Mouse (Mus musculus): ENCODE results near the gene Sult4a1. TPM values are rescaled to one million over a fixed set of nuclear protein-coding genes. Genes with fewer than 3 reads are reported as not detected.
A peak's percentile ranks its signal among the peaks of the same experiment; 100 is the strongest.

Gene Sult4a1
- polyA plus RNA-seq, 1 experiment from 2014 or later: 1.1 TPM

DNA sequence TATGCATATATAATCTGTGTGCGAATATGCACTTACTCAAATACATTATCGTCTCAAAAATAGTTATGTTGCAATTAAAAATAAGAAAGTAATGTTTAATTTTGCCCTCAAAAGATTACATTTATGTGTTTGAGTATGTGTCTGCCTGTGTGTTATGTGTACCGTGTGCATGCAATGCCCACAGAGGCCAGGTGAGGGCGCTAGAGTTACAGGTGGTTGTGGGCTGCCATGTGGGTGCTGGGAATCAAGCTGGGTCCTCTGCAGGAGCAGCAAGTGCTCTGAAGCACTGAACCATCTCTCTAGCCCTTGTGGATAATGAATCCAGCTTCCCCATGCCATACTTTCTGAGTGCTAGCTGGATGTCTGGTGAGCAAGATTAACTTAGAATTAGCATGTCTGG, 39.9 kb downstream of the Sult4a1 start:
- no peak overlapping the region for H3K9ac ChIP-seq
- no peaks in the 10 kb centered on the region for H3K36me3 ChIP-seq
- H3K27ac ChIP-seq: no peak overlapping the region
- H3K9me3 ChIP-seq: peaks cover 3% of the 10 kb centered on the region; the same call in 1 of the 2 replicates
- H3K27me3 ChIP-seq: peaks cover 59% of the 10 kb centered on the region
- 69% methylated on average over 4 of the region's 4 CpGs for WGBS
- H3K4me1 ChIP-seq: no peaks in the 10 kb centered on the region
- ATAC-seq (ENCODE audit: borderline replicate concordance, extremely low read depth, low FRiP score, low TSS enrichment): no peak
- H3K4me3 ChIP-seq: no peak overlapping the region
- H3K4me2 ChIP-seq: no peak overlapping the region

DNA sequence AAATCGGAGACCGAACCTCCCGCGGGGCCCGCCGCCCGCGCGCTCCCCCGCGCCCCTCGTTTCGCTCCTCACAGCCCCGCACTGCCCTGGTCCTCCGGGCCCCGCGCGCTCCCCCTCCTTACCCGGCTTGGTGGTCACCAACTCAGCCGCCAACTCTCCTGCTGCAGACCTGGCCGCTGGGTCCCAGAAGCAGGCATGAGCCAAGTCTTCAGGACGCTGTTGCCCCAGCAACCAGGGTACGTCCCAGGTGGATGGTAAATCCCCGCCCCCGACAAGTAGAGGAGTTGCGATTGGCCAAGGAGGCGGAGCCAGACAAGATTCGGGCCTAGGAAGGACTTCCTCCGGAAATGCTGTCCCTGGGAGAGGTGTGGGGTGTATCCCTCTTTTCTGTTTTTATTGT, 40.4 kb downstream of the Sult4a1 start, which contains the start of gene Efcab6:
Gene Efcab6, minus strand, starts transcription at position 240 of the 400 bp plus-strand sequence.
- Histone ChIP-seq H3K4me2 (peak within 1 kb of the TSS; percentile 18), H3K9me3 (peaks cover 3% of the 10 kb centered on the region; the same call in 1 of the 2 replicates), H3K27ac (no peak within 1 kb of the TSS), H3K27me3 (peaks cover 54% of the 10 kb centered on the region), H3K9ac (no peak within 1 kb of the TSS), H3K4me1 (no peaks in the 10 kb centered on the region), H3K4me3 (peak within 1 kb of the TSS; percentile 7; the same call in 1 of the 2 replicates), H3K36me3 (no peaks in the 10 kb centered on the region)
- 0 out of 2 replicates have a peak, but pooled peaks have one; percentile 35 for ATAC-seq (ENCODE audit: borderline replicate concordance, extremely low read depth, low FRiP score, low TSS enrichment)
- 2% methylated on average over 29 of the region's 29 CpGs for WGBS

DNA sequence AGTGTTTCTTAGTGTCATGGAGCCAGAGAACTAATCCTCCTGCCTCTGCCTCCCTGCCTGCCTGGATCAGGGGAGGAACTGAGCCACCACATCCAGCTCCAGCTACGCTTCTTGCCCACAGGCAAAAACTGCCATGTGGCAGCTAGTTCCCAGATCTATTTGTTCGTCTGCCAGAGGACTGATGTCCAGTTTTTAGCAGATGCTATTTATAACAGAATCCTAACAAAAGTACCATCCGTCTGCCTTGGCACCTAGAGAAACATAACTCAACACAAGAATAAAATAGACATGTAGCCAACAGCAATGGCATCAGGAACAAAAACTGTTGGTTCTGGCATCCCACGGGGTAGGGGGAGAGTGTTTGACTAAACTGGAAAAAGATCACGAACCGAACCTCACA, 46.7 kb downstream of the Sult4a1 start:
- Histone ChIP-seq H3K27ac (no peak overlapping the region), H3K4me3 (no peak overlapping the region), H3K27me3 (peaks cover 10% of the 10 kb centered on the region), H3K9ac (no peak overlapping the region), H3K36me3 (no peaks in the 10 kb centered on the region), H3K9me3 (no peaks in the 10 kb centered on the region), H3K4me1 (no peaks in the 10 kb centered on the region), H3K4me2 (no peak overlapping the region)
- ATAC-seq (ENCODE audit: borderline replicate concordance, extremely low read depth, low FRiP score, low TSS enrichment): no peak
- 74% methylated on average over 6 of the region's 6 CpGs for WGBS

DNA sequence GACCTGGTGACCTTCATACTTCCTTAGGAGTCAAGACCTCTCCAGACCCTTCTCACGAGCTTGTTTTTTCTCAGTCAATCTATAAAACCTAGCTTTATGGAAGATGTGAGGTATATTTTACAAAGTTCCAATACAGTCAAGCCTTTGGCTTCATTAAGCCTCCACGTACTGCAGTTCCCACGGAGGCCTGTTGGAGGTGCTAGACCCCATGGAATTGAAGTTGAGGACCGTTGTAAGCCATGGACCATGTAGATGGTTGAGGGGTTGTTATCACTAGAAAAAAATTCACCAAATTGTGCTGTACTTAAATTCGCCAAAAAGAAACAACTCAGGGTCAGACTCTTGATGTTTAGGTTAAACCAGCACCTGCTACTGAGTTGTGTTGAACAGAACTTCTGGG, 49.5 kb downstream of the Sult4a1 start:
- no peak for ATAC-seq (ENCODE audit: borderline replicate concordance, extremely low read depth, low FRiP score, low TSS enrichment)
- no peak overlapping the region for H3K9ac ChIP-seq
- no peak overlapping the region for H3K4me2 ChIP-seq
- H3K4me3 ChIP-seq: no peak overlapping the region
- 62% methylated on average over 5 of the region's 5 CpGs for WGBS
- peaks cover 8% of the 10 kb centered on the region for H3K27me3 ChIP-seq
- H3K27ac ChIP-seq: no peak overlapping the region
- H3K9me3 ChIP-seq: no peaks in the 10 kb centered on the region
- no peaks in the 10 kb centered on the region for H3K36me3 ChIP-seq
- no peaks in the 10 kb centered on the region for H3K4me1 ChIP-seq

DNA sequence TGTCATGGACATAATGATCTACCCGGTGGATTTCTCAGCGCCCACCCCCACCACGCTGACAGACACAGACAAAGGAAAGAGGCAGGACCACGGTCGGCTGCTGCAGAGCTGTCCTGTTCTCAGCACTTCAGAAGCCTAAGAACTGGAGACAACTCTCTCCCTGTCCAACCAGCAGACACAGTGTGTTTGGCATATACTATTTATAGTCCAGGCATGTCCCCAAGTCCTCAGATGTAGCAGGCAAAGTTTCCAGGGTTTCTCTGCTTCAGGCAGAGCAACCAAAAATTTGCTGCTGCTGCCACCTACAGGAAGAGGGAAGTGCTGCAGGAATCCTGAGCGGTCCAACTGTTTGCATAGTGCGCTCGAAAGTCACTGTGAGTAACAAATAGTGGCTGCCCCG, 51.7 kb downstream of the Sult4a1 start:
- no peaks in the 10 kb centered on the region for H3K9me3 ChIP-seq
- no peak overlapping the region for H3K4me3 ChIP-seq
- no peak overlapping the region for H3K4me2 ChIP-seq
- no peak overlapping the region for H3K27ac ChIP-seq
- H3K4me1 ChIP-seq: no peaks in the 10 kb centered on the region
- WGBS: 30% methylated on average over 9 of the region's 9 CpGs
- peaks cover 8% of the 10 kb centered on the region for H3K27me3 ChIP-seq
- peak; percentile 62; the same call in 1 of the 2 replicates for ATAC-seq (ENCODE audit: borderline replicate concordance, extremely low read depth, low FRiP score, low TSS enrichment)
- no peak overlapping the region for H3K9ac ChIP-seq
- H3K36me3 ChIP-seq: no peaks in the 10 kb centered on the region

DNA sequence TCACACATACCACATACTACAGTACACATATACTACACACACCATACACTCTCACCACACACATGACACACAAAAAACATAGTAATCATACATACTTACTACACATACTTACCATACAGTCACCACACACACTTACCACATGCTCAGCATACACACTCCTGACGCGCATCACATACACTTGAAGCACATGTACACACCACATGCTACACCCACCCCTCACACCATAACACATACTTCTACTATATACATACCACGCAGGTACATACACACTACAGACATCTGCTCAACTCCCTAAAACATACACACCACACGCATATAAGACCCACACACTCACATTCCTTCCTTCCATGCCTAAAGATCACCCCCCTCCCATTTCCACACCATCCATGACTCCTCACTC, 52.3 kb downstream of the Sult4a1 start:
- no peak overlapping the region for H3K9ac ChIP-seq
- H3K4me2 ChIP-seq: no peak overlapping the region
- no peak for ATAC-seq (ENCODE audit: borderline replicate concordance, extremely low read depth, low FRiP score, low TSS enrichment)
- no peaks in the 10 kb centered on the region for H3K36me3 ChIP-seq
- H3K4me3 ChIP-seq: no peak overlapping the region
- no peaks in the 10 kb centered on the region for H3K9me3 ChIP-seq
- H3K27me3 ChIP-seq: peaks cover 8% of the 10 kb centered on the region
- H3K4me1 ChIP-seq: no peaks in the 10 kb centered on the region
- no peak overlapping the region for H3K27ac ChIP-seq
- WGBS: 84% methylated on average over 4 of the region's 4 CpGs

DNA sequence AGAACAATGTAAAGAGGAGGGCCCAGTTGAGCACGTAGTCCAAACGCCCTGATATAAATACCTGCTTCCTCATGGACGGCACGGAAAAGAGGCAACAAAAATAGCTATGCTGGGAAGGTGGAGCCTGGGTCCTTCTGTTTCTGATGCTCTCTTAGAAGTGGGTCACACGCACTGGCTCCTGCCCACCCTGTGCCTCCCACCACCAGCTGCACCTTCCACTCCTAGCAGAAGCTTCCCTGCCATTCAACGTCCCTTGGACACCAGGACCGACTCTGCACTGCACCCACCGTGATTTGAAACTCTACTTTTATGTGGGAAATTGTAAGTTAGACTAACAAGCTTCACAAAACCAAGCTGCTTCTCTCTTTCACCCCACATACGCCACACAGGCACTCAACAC, 53.2 kb downstream of the Sult4a1 start:
- Histone ChIP-seq H3K9me3 (no peaks in the 10 kb centered on the region), H3K27me3 (peaks cover 8% of the 10 kb centered on the region), H3K4me3 (no peak overlapping the region), H3K9ac (no peak overlapping the region), H3K4me1 (no peaks in the 10 kb centered on the region), H3K36me3 (no peaks in the 10 kb centered on the region), H3K4me2 (no peak overlapping the region), H3K27ac (no peak overlapping the region)
- 76% methylated on average over 9 of the region's 9 CpGs for WGBS
- ATAC-seq (ENCODE audit: borderline replicate concordance, extremely low read depth, low FRiP score, low TSS enrichment): no peak

DNA sequence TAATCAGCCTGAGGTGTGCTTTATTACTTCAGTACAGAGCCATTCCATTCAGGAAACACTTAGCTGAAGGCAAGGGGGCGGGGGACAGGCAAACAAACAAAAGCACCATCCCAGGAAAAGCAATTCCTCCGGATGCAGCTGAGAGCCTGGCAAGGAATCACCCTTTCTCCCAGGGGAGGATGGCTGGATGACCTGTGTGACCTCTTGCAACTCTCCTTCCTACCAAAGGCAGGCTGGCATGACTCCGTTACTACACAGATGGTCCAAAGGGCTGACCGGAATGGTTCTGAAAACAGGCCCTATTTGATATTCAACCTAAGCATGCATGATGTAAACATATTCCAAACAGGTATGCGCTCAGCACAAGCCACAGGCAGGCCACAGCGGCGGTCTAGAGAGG, 56.0 kb downstream of the Sult4a1 start:
- Histone ChIP-seq H3K4me3 (no peak overlapping the region), H3K36me3 (no peaks in the 10 kb centered on the region), H3K9ac (no peak overlapping the region), H3K4me1 (no peaks in the 10 kb centered on the region), H3K27ac (no peak overlapping the region), H3K9me3 (no peaks in the 10 kb centered on the region), H3K27me3 (peaks cover 4% of the 10 kb centered on the region), H3K4me2 (no peak overlapping the region)
- no peak for ATAC-seq (ENCODE audit: borderline replicate concordance, extremely low read depth, low FRiP score, low TSS enrichment)
- WGBS: 66% methylated on average over 7 of the region's 7 CpGs

DNA sequence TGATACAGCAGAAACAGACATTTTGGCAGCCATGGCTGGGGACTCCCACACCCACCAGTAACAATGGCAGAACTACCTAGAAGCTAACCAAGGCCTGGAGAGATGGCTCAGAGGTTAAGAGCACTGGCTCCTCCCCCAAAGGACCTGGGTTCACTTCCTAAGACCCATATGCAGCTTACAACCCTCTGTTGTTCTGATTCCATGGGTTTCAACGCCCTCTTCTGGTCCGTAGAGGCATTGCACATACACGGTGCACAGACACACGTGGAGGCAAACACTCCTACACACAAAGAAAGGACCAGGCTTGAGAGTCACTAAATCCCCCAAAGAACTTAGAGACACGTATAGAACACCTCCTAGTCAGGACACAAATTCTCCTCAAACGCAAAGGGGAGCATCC, 60.0 kb downstream of the Sult4a1 start:
- Histone ChIP-seq H3K4me1 (no peaks in the 10 kb centered on the region), H3K9ac (no peak overlapping the region), H3K27ac (no peak overlapping the region), H3K4me3 (no peak overlapping the region), H3K36me3 (no peaks in the 10 kb centered on the region), H3K4me2 (no peak overlapping the region), H3K9me3 (no peaks in the 10 kb centered on the region), H3K27me3 (no peaks in the 10 kb centered on the region)
- 82% methylated on average over 6 of the region's 6 CpGs for WGBS
- ATAC-seq (ENCODE audit: borderline replicate concordance, extremely low read depth, low FRiP score, low TSS enrichment): no peak

DNA sequence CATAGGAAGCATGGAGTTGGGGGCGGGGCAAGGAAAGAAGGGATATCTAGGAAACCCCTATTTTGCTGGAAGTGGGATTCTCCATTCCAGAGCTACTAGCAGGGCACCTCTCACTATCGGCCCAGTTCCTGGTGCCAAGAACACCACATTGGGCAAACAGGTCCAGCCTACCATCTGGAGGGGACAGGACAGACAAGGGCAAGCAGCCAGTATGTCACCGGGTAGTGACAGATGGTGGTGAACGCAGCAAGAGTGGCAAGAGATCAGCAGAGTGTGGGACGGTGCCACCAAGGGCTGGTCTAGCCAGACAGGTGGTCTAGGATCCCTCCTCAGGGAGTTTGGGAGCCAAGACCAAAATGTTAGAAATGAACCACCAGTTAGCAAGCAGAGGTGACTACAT, 68.5 kb downstream of the Sult4a1 start:
- Histone ChIP-seq H3K4me2 (no peak overlapping the region), H3K36me3 (no peaks in the 10 kb centered on the region), H3K4me1 (no peaks in the 10 kb centered on the region), H3K4me3 (no peak overlapping the region), H3K27me3 (no peaks in the 10 kb centered on the region), H3K27ac (no peak overlapping the region), H3K9ac (no peak overlapping the region), H3K9me3 (no peaks in the 10 kb centered on the region)
- no peak for ATAC-seq (ENCODE audit: borderline replicate concordance, extremely low read depth, low FRiP score, low TSS enrichment)
- 77% methylated on average over 5 of the region's 5 CpGs for WGBS

Other genes starting within 250 kb of the Sult4a1 start
- gene Efcab6, start 40.4 kb downstream of the Sult4a1 start, polyA plus RNA-seq (2015; fragmentation: Nextera tagmentation; extraction: Ambion mirVana): 0.29 and 0.46 TPM in 2 replicates
- gene Pnpla5, start 17.4 kb upstream of the Sult4a1 start, polyA plus RNA-seq (2015; fragmentation: Nextera tagmentation; extraction: Ambion mirVana): not detected in 2 replicates
- gene Pnpla3, start 62.1 kb upstream of the Sult4a1 start, polyA plus RNA-seq (2015; fragmentation: Nextera tagmentation; extraction: Ambion mirVana): 0.16 and 0.30 TPM in 2 replicates
- gene Samm50, start 86.5 kb upstream of the Sult4a1 start, polyA plus RNA-seq (2015; fragmentation: Nextera tagmentation; extraction: Ambion mirVana): 108 and 111 TPM in 2 replicates
- 4.6 and 5.2 TPM in 2 replicates for gene Parvb, start 126.3 kb upstream of the Sult4a1 start, polyA plus RNA-seq (2015; fragmentation: Nextera tagmentation; extraction: Ambion mirVana)
- gene Parvg, start 218.3 kb upstream of the Sult4a1 start, polyA plus RNA-seq (2015; fragmentation: Nextera tagmentation; extraction: Ambion mirVana): 2.9 and 5.4 TPM in 2 replicates

All from lung, embryonic 15.5 days (tissue).